Comparison of ENCODE assay signal across 12 mouse cellular contexts in genomic region chr1:152792736-152793494, GRCm38 (mm10). TPM values are rescaled to one million over a fixed set of nuclear protein-coding genes. Genes with fewer than 3 reads are reported as not detected.
DNase-seq lines count a peak whose midpoint lies in the region; ATAC-seq and TF ChIP-seq lines count a peak whose summit lies in the region.
"Had no signal": no experiment of that assay in that cellular context is flagged by ENCODE, and none has a peak within 500 bp of the region (broad histone marks: within the 10 kb centered on the region; RNA-seq: fewer than 3 reads in every experiment).

No protein-coding gene starts in this region.

- no peaks in the 10 kb centered on the region for H3K36me3 ChIP-seq in ES-E14 (ENCODE audit: control insufficient read depth, insufficient read depth, low read length, poor library complexity, severe bottlenecking)
- no peaks in the 10 kb centered on the region for H3K36me3 ChIP-seq in forebrain, embryonic 12.5 days (replicated peaks)
- no peaks in the 10 kb centered on the region for H3K36me3 ChIP-seq in limb, embryonic 12.5 days

- no peak for TF ChIP-seq CTCF in gastrocnemius, adult 2 months (IDR thresholded peaks at IDR 0.05)
- TF ChIP-seq CTCF in lung, adult 2 months (IDR thresholded peaks at IDR 0.05; ENCODE audit: insufficient read depth, low read length): no peak

- peaks cover 17 to 36% of the 10 kb centered on the region in 2 experiments for H3K4me1 ChIP-seq in ES-E14 (ENCODE audit: control insufficient read depth in 2 of 2, insufficient read depth in 2 of 2, low read length in 2 of 2, poor library complexity in 1 of 2)
- H3K4me1 ChIP-seq in forebrain, embryonic 12.5 days: peaks cover 22% of the 10 kb centered on the region
- H3K4me1 ChIP-seq in limb, embryonic 12.5 days (replicated peaks): peaks cover 29% of the 10 kb centered on the region
- no peaks in the 10 kb centered on the region; the same call in 1 of the 2 replicates for H3K4me1 ChIP-seq in lung, adult 2 months (ENCODE audit: control insufficient read depth, insufficient read depth, low read length)

- no peak for TF ChIP-seq POLR2A in lung, adult 2 months (IDR thresholded peaks at IDR 0.05; ENCODE audit: borderline replicate concordance, extremely low read depth, low read depth, low read length)

- H3K27ac ChIP-seq in gastrocnemius, adult 2 months: peak overlapping the region; percentile 51
- peak overlapping the region; percentile 91 for H3K27ac ChIP-seq in ES-E14 (ENCODE audit: insufficient read depth, low read depth, low read length, poor library complexity, severe bottlenecking)
- peak overlapping the region; percentile 31; the same call in 1 of the 2 replicates for H3K27ac ChIP-seq in forebrain, embryonic 12.5 days
- H3K27ac ChIP-seq in limb, embryonic 12.5 days: peak overlapping the region; percentile 76

- WGBS in forebrain, embryonic 12.5 days: 10% methylated on average over 12 of the region's 12 CpGs
- 51% methylated on average over 12 of the region's 12 CpGs for WGBS in limb, embryonic 12.5 days
- WGBS in lung, adult 2 months: 73% methylated on average over 12 of the region's 12 CpGs

- no peak for ATAC-seq in forebrain, embryonic 12.5 days (ENCODE audit: low FRiP score)
- no peak for ATAC-seq in limb, embryonic 12.5 days (ENCODE audit: insufficient number of reproducible peaks, insufficient read depth, low FRiP score, low TSS enrichment, low read depth)
- ATAC-seq in erythroblast, adult 5-6 weeks (replicated peaks; ENCODE audit: low FRiP score, poor library complexity, severe bottlenecking): no peak

- H3K9ac ChIP-seq in ES-E14 (ENCODE audit: insufficient read depth, low read depth, low read length, poor library complexity, severe bottlenecking): no peak overlapping the region; the same call in 1 of the 2 replicates
- H3K9ac ChIP-seq in forebrain, embryonic 12.5 days: peak overlapping the region; percentile 21; the same call in 1 of the 2 replicates
- H3K9ac ChIP-seq in limb, embryonic 12.5 days (replicated peaks): no peak overlapping the region

- no peaks in the 10 kb centered on the region for H3K27me3 ChIP-seq in forebrain, embryonic 12.5 days
- H3K27me3 ChIP-seq in limb, embryonic 12.5 days: no peaks in the 10 kb centered on the region; the same call in 1 of the 2 replicates
- H3K27me3 ChIP-seq: CH12.LX had no signal

- no peaks in the 10 kb centered on the region for H3K9me3 ChIP-seq in ES-E14 (ENCODE audit: control insufficient read depth, insufficient read depth, low read depth, low read length)
- no peaks in the 10 kb centered on the region for H3K9me3 ChIP-seq in forebrain, embryonic 12.5 days
- no peaks in the 10 kb centered on the region for H3K9me3 ChIP-seq in limb, embryonic 12.5 days

- DNase-seq in gastrocnemius, adult 2 months: no peak
- no peak for DNase-seq in gastrocnemius, postnatal 25 days
- no peak for DNase-seq in ES-E14 (ENCODE audit: low read depth, low spot score)
- no peak for DNase-seq in lung, adult 2 months
- no peak for DNase-seq in thymus, postnatal 14 days
- DNase-seq: gastrocnemius, postnatal 36 days; kidney, postnatal 36 days had no signal

- intact Hi-C loops in gastrocnemius, adult 2 months (cut with DNase I): loop anchor here (5.0 to 10.0 kb wide), 2 partner anchors 299 to 592 kb away; no protein-coding TSS in a partner anchor

- in situ Hi-C loops in ES-E14 (cut with MboI; ENCODE audit: low sequenced_read_pairs in 2 of 2, unreplicated experiment in 2 of 2): loop anchor here (25.0 kb wide), 2 partner anchors 294 to 594 kb away; no protein-coding TSS in a partner anchor

- H3K4me2 ChIP-seq in forebrain, embryonic 12.5 days: peak overlapping the region; percentile 30
- 0 out of 2 replicates have a peak overlapping the region, but pooled peaks have one; percentile 6 for H3K4me2 ChIP-seq in limb, embryonic 12.5 days

- H3K4me3 ChIP-seq in gastrocnemius, adult 2 months: no peak overlapping the region
- H3K4me3 ChIP-seq in ES-E14 (ENCODE audit: insufficient read depth in 1 of 2, low read depth in 1 of 2, low read length in 2 of 2, poor library complexity in 1 of 2, severe bottlenecking in 1 of 2): no peak overlapping the region
- no peak overlapping the region for H3K4me3 ChIP-seq in forebrain, embryonic 12.5 days (replicated peaks)
- no peak overlapping the region for H3K4me3 ChIP-seq in limb, embryonic 12.5 days (replicated peaks)
- H3K4me3 ChIP-seq in lung, adult 2 months (replicated peaks; ENCODE audit: extremely low read depth, low read depth, low read length): no peak overlapping the region

TF ChIP-seq in ES-E14, 5 proteins besides CTCF, POLR2A, EP300 and RAD21:
- TF ChIP-seq HCFC1 (IDR thresholded peaks at IDR 0.05; ENCODE audit: borderline replicate concordance, insufficient read depth, low read length): no peak
- no peak for TF ChIP-seq CHD2 (IDR thresholded peaks at IDR 0.05; ENCODE audit: low read depth, low read length)
- TF ChIP-seq ZNF384 (IDR thresholded peaks at IDR 0.05; ENCODE audit: low read depth, low read length): no peak
- TF ChIP-seq ZC3H11A (IDR thresholded peaks at IDR 0.05; ENCODE audit: borderline replicate concordance, low read depth, low read length): no peak
- no peak for TF ChIP-seq MAFK (IDR thresholded peaks at IDR 0.05; ENCODE audit: insufficient read depth, low read depth, low read length)

RNA-seq across cellular contexts. Expression of gene Ncf2, which starts 7.1 kb away (rescaled TPM):
- under 1 TPM; 0.67 to 0.87 TPM for total RNA-seq in gastrocnemius, adult 2 months (2021)
- 1 to 10 TPM; 1.2 TPM for total RNA-seq in gastrocnemius, postnatal 25 days (2021)
- 2.7 and 5.4 TPM in 2 replicates for total RNA-seq in ES-E14 (2012; rRNA removed)
- polyA plus RNA-seq in forebrain, embryonic 12.5 days (2016; fragmentation: Nextera tagmentation; extraction: Ambion mirVana): 1.8 and 2.2 TPM in 2 replicates
- 1.9 and 2.9 TPM in 2 replicates for polyA plus RNA-seq in limb, embryonic 12.5 days (2016; fragmentation: Nextera tagmentation; extraction: Ambion mirVana)
- polyA plus RNA-seq in lung, adult 2 months (2012; rRNA removed): 10.8 and 14.4 TPM in 2 replicates
- 40.0 and 42.4 TPM in 2 replicates for total RNA-seq in erythroblast, adult 5-6 weeks (2015; ENCODE audit: low replicate concordance)
- 35.7 and 41.1 TPM in 2 replicates for total RNA-seq in erythroblast, adult 5-6 weeks (2017; ENCODE audit: low replicate concordance)

RNA-seq across cellular contexts. Expression of gene Arpc5, which starts 26.6 kb away (rescaled TPM):
- total RNA-seq in gastrocnemius, adult 2 months (2021): 10 to 100 TPM in 1 of 2 experiments, 1 to 10 TPM in 1; 9.4 to 11.5 TPM
- total RNA-seq in gastrocnemius, postnatal 25 days (2021): 10 to 100 TPM; 13.6 to 18.5 TPM
- 61.0 and 95.0 TPM in 2 replicates for total RNA-seq in ES-E14 (2012; rRNA removed)
- polyA plus RNA-seq in forebrain, embryonic 12.5 days (2016; fragmentation: Nextera tagmentation; extraction: Ambion mirVana): 275 and 281 TPM in 2 replicates
- 174 and 183 TPM in 2 replicates for polyA plus RNA-seq in limb, embryonic 12.5 days (2016; fragmentation: Nextera tagmentation; extraction: Ambion mirVana)
- polyA plus RNA-seq in lung, adult 2 months (2012; rRNA removed): 90.4 and 99.5 TPM in 2 replicates
- 170 and 173 TPM in 2 replicates for total RNA-seq in erythroblast, adult 5-6 weeks (2015; ENCODE audit: low replicate concordance)
- 68.9 and 74.2 TPM in 2 replicates for total RNA-seq in erythroblast, adult 5-6 weeks (2017; ENCODE audit: low replicate concordance)

RNA-seq across cellular contexts. Expression of gene Rgl1, which starts 26.8 kb away (rescaled TPM):
- total RNA-seq in gastrocnemius, adult 2 months (2021): 10 to 100 TPM in 1 of 2 experiments, 1 to 10 TPM in 1; 9.7 to 10.2 TPM
- total RNA-seq in gastrocnemius, postnatal 25 days (2021): 10 to 100 TPM; 12.1 TPM
- 1.2 and 1.3 TPM in 2 replicates for total RNA-seq in ES-E14 (2012; rRNA removed)
- polyA plus RNA-seq in forebrain, embryonic 12.5 days (2016; fragmentation: Nextera tagmentation; extraction: Ambion mirVana): 19.8 and 20.9 TPM in 2 replicates
- polyA plus RNA-seq in limb, embryonic 12.5 days (2016; fragmentation: Nextera tagmentation; extraction: Ambion mirVana): 24.5 and 25.7 TPM in 2 replicates
- polyA plus RNA-seq in lung, adult 2 months (2012; rRNA removed): 26.5 and 35.7 TPM in 2 replicates
- 5.8 and 13.6 TPM in 2 replicates for total RNA-seq in erythroblast, adult 5-6 weeks (2015; ENCODE audit: low replicate concordance)
- 14.4 and 46.6 TPM in 2 replicates for total RNA-seq in erythroblast, adult 5-6 weeks (2017; ENCODE audit: low replicate concordance)

RNA-seq across cellular contexts. Expression of gene Apobec4, which starts 42.6 kb away (rescaled TPM):
- not detected for total RNA-seq in gastrocnemius, adult 2 months (2021)
- not detected for total RNA-seq in gastrocnemius, postnatal 25 days (2021)
- not detected in 2 replicates for total RNA-seq in ES-E14 (2012; rRNA removed)
- polyA plus RNA-seq in forebrain, embryonic 12.5 days (2016; fragmentation: Nextera tagmentation; extraction: Ambion mirVana): not detected in 2 replicates
- not detected in 2 replicates for polyA plus RNA-seq in limb, embryonic 12.5 days (2016; fragmentation: Nextera tagmentation; extraction: Ambion mirVana)
- 0.16 and 0.46 TPM in 2 replicates for polyA plus RNA-seq in lung, adult 2 months (2012; rRNA removed)
- not detected in 2 replicates for total RNA-seq in erythroblast, adult 5-6 weeks (2015; ENCODE audit: low replicate concordance)
- total RNA-seq in erythroblast, adult 5-6 weeks (2017; ENCODE audit: low replicate concordance): 0.51 TPM in 1 of 2 replicates, not detected in the other
- total RNA-seq: CH12.LX; gastrocnemius, postnatal 36 days; monocyte, adult 5-6 weeks had no signal

Comparison
In these comparisons a context has a peak if more than half of its experiments do, and no peak if none do; other contexts are left out.
1. H3K27ac ChIP-seq: peak in every context shown above with its lines; median percentile 91 in ES-E14; 76 in limb, embryonic 12.5 days; 51 in gastrocnemius, adult 2 months; 31 in forebrain, embryonic 12.5 days.